In the genomic region with DNA sequence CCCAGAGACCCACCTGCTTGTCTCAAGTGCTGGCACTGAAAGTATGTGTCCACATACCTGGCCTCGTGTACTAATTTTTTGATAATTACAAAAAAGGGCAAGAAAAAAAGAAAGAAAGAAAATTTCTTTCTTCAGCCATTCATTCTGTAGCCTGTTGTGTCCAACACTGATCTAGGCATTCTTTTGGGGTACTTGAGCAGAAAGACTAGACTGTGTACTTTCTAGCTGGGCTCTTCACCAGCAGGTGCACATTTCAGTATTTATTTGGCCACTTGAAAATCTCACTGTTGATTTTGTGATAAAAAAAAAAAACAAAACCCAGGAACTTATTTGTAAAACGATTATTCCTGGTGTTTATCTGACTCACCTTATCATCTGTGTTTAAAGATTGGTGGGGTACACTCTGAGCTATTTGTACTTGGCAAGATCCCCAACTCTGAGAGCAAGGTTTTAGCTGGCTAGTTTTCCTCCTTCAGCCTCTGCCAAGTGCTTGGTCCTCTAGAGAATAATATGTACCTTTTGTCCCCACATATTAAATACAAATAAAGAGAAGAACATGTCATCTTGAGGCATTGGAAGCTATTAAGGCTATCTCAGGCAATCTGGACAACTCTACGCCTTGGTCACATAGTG, we compare ENCODE assay signal across 23 mouse cellular contexts.
DNase-seq lines count a peak whose midpoint lies in the region; ATAC-seq and TF ChIP-seq lines count a peak whose summit lies in the region.
"Had no signal": no experiment of that assay in that cellular context is flagged by ENCODE, and none has a peak within 500 bp of the region (broad histone marks: within the 10 kb centered on the region; RNA-seq: fewer than 3 reads in every experiment).

No protein-coding gene starts in this region.

- no peak for TF ChIP-seq POLR2A in liver, adult 2 months (IDR thresholded peaks at IDR 0.05; ENCODE audit: extremely low read depth, insufficient read depth, low read length)

- no peaks in the 10 kb centered on the region for H3K27me3 ChIP-seq in liver, adult 2 months (ENCODE audit: control insufficient read depth, insufficient read depth, low read length)
- no peaks in the 10 kb centered on the region for H3K27me3 ChIP-seq in liver, postnatal 0 days (ENCODE audit: insufficient read depth, low read length)
- H3K27me3 ChIP-seq in lung, embryonic 14.5 days (ENCODE audit: insufficient read depth, low read length) = no peaks in the 10 kb centered on the region
- H3K27me3 ChIP-seq in lung, postnatal 0 days (replicated peaks; ENCODE audit: insufficient read depth, low read length) = no peaks in the 10 kb centered on the region
- no peaks in the 10 kb centered on the region for H3K27me3 ChIP-seq in stomach, embryonic 16.5 days (ENCODE audit: control insufficient read depth, insufficient read depth, low read length)
- H3K27me3 ChIP-seq: embryonic facial prominence, embryonic 13.5 days; forebrain, embryonic 15.5 days; midbrain, embryonic 12.5 days had no signal

- no peaks in the 10 kb centered on the region for H3K36me3 ChIP-seq in liver, adult 2 months (ENCODE audit: control insufficient read depth, insufficient read depth, low read length)
- no peaks in the 10 kb centered on the region for H3K36me3 ChIP-seq in liver, postnatal 0 days (replicated peaks; ENCODE audit: insufficient read depth, low read length)
- H3K36me3 ChIP-seq in lung, embryonic 14.5 days (ENCODE audit: insufficient read depth) = no peaks in the 10 kb centered on the region
- no peaks in the 10 kb centered on the region for H3K36me3 ChIP-seq in lung, postnatal 0 days (ENCODE audit: insufficient read depth, low read length)
- no peaks in the 10 kb centered on the region for H3K36me3 ChIP-seq in stomach, embryonic 16.5 days (ENCODE audit: control insufficient read depth, insufficient read depth, low read length)
- H3K36me3 ChIP-seq: embryonic facial prominence, embryonic 13.5 days; forebrain, embryonic 15.5 days; midbrain, embryonic 12.5 days had no signal

- TF ChIP-seq CTCF in liver, adult 2 months (IDR thresholded peaks at IDR 0.05; ENCODE audit: low read depth, low read length) = no peak
- TF ChIP-seq CTCF in liver, postnatal 0 days (IDR thresholded peaks at IDR 0.05; ENCODE audit: low read depth) = no peak
- no peak for TF ChIP-seq CTCF in lung, embryonic 14.5 days (IDR thresholded peaks at IDR 0.05; ENCODE audit: low read depth)
- TF ChIP-seq CTCF in lung, postnatal 0 days (IDR thresholded peaks at IDR 0.05) = no peak

- TF ChIP-seq EP300 in liver, postnatal 0 days (IDR thresholded peaks at IDR 0.05; ENCODE audit: low read depth) = no peak
- peak; percentile 90 for TF ChIP-seq EP300 in lung, postnatal 0 days (IDR thresholded peaks at IDR 0.05)

- no peak overlapping the region for H3K4me2 ChIP-seq in liver, postnatal 0 days (ENCODE audit: low read depth, low read length)
- H3K4me2 ChIP-seq in lung, embryonic 14.5 days = no peak overlapping the region
- no peak overlapping the region for H3K4me2 ChIP-seq in lung, postnatal 0 days (replicated peaks; ENCODE audit: low read depth, low read length)
- no peak overlapping the region for H3K4me2 ChIP-seq in stomach, embryonic 16.5 days (ENCODE audit: low read depth, low read length)
- H3K4me2 ChIP-seq: embryonic facial prominence, embryonic 13.5 days; forebrain, embryonic 15.5 days; hindbrain, embryonic 14.5 days; midbrain, embryonic 12.5 days had no signal

- 53% methylated on average over 3 of the region's 3 CpGs for WGBS in liver, adult 2 months
- 56% methylated on average over 3 of the region's 3 CpGs for WGBS in liver, postnatal 0 days (ENCODE audit: insufficient replicate concordance)
- 43% methylated on average over 3 of the region's 3 CpGs for WGBS in lung, embryonic 14.5 days
- 43% methylated on average over 3 of the region's 3 CpGs for WGBS in lung, postnatal 0 days
- 54% methylated on average over 3 of the region's 3 CpGs for WGBS in stomach, embryonic 16.5 days

- H3K9ac ChIP-seq in liver, adult 2 months (ENCODE audit: low read depth, low read length) = no peak overlapping the region
- H3K9ac ChIP-seq in liver, postnatal 0 days (replicated peaks) = no peak overlapping the region
- no peak overlapping the region for H3K9ac ChIP-seq in lung, embryonic 14.5 days
- no peak overlapping the region for H3K9ac ChIP-seq in lung, postnatal 0 days (replicated peaks; ENCODE audit: low read depth)
- H3K9ac ChIP-seq in stomach, embryonic 16.5 days (ENCODE audit: low read length) = no peak overlapping the region
- H3K9ac ChIP-seq: embryonic facial prominence, embryonic 13.5 days; forebrain, embryonic 15.5 days; hindbrain, embryonic 14.5 days; liver, embryonic 14.5 days; midbrain, embryonic 12.5 days had no signal

- ATAC-seq in liver, postnatal 0 days = no peak
- peak; percentile 58 for ATAC-seq in lung, embryonic 14.5 days (ENCODE audit: insufficient read depth)
- ATAC-seq in lung, postnatal 0 days = peak; percentile 74
- peak; percentile 72; the same call in 1 of the 2 replicates for ATAC-seq in stomach, embryonic 16.5 days (ENCODE audit: insufficient read depth, low FRiP score)
- ATAC-seq: activated CD4-positive, CD25-positive, alpha-beta regulatory T cell, adult 4 months; forebrain, embryonic 15.5 days; inflammation-experienced regulatory T-cells, adult 6 months had no signal

- no peak overlapping the region for H3K27ac ChIP-seq in liver, adult 2 months (replicated peaks; ENCODE audit: insufficient read depth, low read depth, low read length)
- no peak overlapping the region for H3K27ac ChIP-seq in liver, postnatal 0 days (ENCODE audit: low read depth)
- H3K27ac ChIP-seq in lung, embryonic 14.5 days (ENCODE audit: low read depth) = peak overlapping the region; percentile 36; the same call in 1 of the 2 replicates
- H3K27ac ChIP-seq in lung, postnatal 0 days (ENCODE audit: low read length) = no peak overlapping the region
- no peak overlapping the region for H3K27ac ChIP-seq in stomach, embryonic 16.5 days (ENCODE audit: low read length)
- H3K27ac ChIP-seq: embryonic facial prominence, embryonic 13.5 days; forebrain, embryonic 15.5 days; hindbrain, embryonic 14.5 days; kidney, postnatal 0 days; left cerebral cortex, adult 2 months; liver, embryonic 14.5 days; midbrain, embryonic 12.5 days had no signal

- no peaks in the 10 kb centered on the region for H3K79me2 ChIP-seq in liver, adult 2 months (ENCODE audit: control insufficient read depth, insufficient read depth, low read length)

- peak; percentile 13 for DNase-seq in liver, adult 2 months (ENCODE audit: extremely low read depth, low read depth, low spot score)
- no peak for DNase-seq in liver, postnatal 0 days
- peak; percentile 32 for DNase-seq in lung, embryonic 14.5 days
- peak; percentile 70 for DNase-seq in lung, postnatal 0 days (ENCODE audit: low spot score)
- DNase-seq in spleen, adult 12 weeks (ENCODE audit: low spot score) = no peak
- no peak for DNase-seq in adrenal gland, adult 2 months
- DNase-seq: adrenal gland, postnatal 10 days; cerebellum, adult 8-10 months; cerebellum, postnatal 36 days; embryo, embryonic 11 days; gastrocnemius, postnatal 10 days; heart, postnatal 36 days; kidney, adult 18-20 months had no signal

- no peaks in the 10 kb centered on the region for H3K4me1 ChIP-seq in liver, adult 2 months (ENCODE audit: control insufficient read depth, insufficient read depth, low read length)
- H3K4me1 ChIP-seq in liver, postnatal 0 days (ENCODE audit: insufficient read depth) = no peaks in the 10 kb centered on the region
- H3K4me1 ChIP-seq in lung, embryonic 14.5 days (ENCODE audit: insufficient read depth) = no peaks in the 10 kb centered on the region
- H3K4me1 ChIP-seq in lung, postnatal 0 days (ENCODE audit: insufficient read depth, low read depth, low read length) = no peaks in the 10 kb centered on the region
- no peaks in the 10 kb centered on the region for H3K4me1 ChIP-seq in stomach, embryonic 16.5 days (ENCODE audit: control insufficient read depth, insufficient read depth, low read length)
- H3K4me1 ChIP-seq: embryonic facial prominence, embryonic 13.5 days; forebrain, embryonic 15.5 days; midbrain, embryonic 12.5 days had no signal

- H3K9me3 ChIP-seq in liver, postnatal 0 days (ENCODE audit: low read length) = no peaks in the 10 kb centered on the region
- H3K9me3 ChIP-seq in lung, embryonic 14.5 days (ENCODE audit: low read depth, low read length) = no peaks in the 10 kb centered on the region
- no peaks in the 10 kb centered on the region for H3K9me3 ChIP-seq in lung, postnatal 0 days (ENCODE audit: low read length)
- no peaks in the 10 kb centered on the region for H3K9me3 ChIP-seq in stomach, embryonic 16.5 days (replicated peaks; ENCODE audit: control insufficient read depth, low read length)
- H3K9me3 ChIP-seq: embryonic facial prominence, embryonic 13.5 days; forebrain, embryonic 15.5 days; midbrain, embryonic 12.5 days had no signal

- no peak overlapping the region for H3K4me3 ChIP-seq in liver, adult 2 months (ENCODE audit: insufficient read depth, low read depth, low read length)
- H3K4me3 ChIP-seq in liver, postnatal 0 days (ENCODE audit: low read depth, low read length) = no peak overlapping the region
- H3K4me3 ChIP-seq in lung, embryonic 14.5 days (ENCODE audit: low read depth, low read length) = no peak overlapping the region
- H3K4me3 ChIP-seq in lung, postnatal 0 days (ENCODE audit: low read depth, low read length) = no peak overlapping the region
- H3K4me3 ChIP-seq in stomach, embryonic 16.5 days (replicated peaks; ENCODE audit: low read length) = no peak overlapping the region
- H3K4me3 ChIP-seq: embryonic facial prominence, embryonic 13.5 days; forebrain, embryonic 15.5 days; left cerebral cortex, adult 2 months; midbrain, embryonic 12.5 days had no signal

Comparison
In these comparisons a context has a peak if more than half of its experiments do, and no peak if none do; other contexts are left out.
1. DNase-seq: peak in liver, adult 2 months (single experiment), lung, embryonic 14.5 days (single experiment) and lung, postnatal 0 days (single experiment); none in liver, postnatal 0 days (single experiment), spleen, adult 12 weeks (single experiment) and adrenal gland, adult 2 months (single experiment).